Mouse (Mus musculus) myocyte (in vitro differentiated cells): Measurements from ENCODE around the gene Sept10. TPM values are rescaled to one million over a fixed set of nuclear protein-coding genes. Genes with fewer than 3 reads are reported as not detected.

Experiments used
- H3K27me3 ChIP-seq: one replicate; pipeline ENCODE4 v1.6.1; 2011; ENCODE audit not compliant: control insufficient read depth, insufficient read depth, insufficient read length
- H3K36me3 ChIP-seq: one replicate; pipeline ENCODE4 v1.6.1; 2011; ENCODE audit not compliant: control insufficient read depth, insufficient read depth
- H3K4me2 ChIP-seq: one replicate; pipeline ENCODE4 v1.6.1; 2011; ENCODE audit warnings: low read depth, control low read depth
- H3K4me3 ChIP-seq: one replicate; pipeline ENCODE4 v1.5.1; 2011; ENCODE audit warnings: mild to moderate bottlenecking, control low read depth, moderate library complexity
- H3K79me2 ChIP-seq: one replicate; pipeline ENCODE4 v1.6.1; 2011; ENCODE audit not compliant: control insufficient read depth, insufficient read depth
- H3ac ChIP-seq: one replicate; pipeline ENCODE4 v1.6.1; 2011; ENCODE audit not compliant: control insufficient read depth, insufficient read length
- CEBPB ChIP-seq: IDR thresholded peaks from 2 replicates; pipeline ENCODE4 v1.6.1; 2011; ENCODE audit warnings: mild to moderate bottlenecking, moderate library complexity; ENCODE audit not compliant: poor library complexity, insufficient read depth, severe bottlenecking
- E2F4 ChIP-seq: IDR thresholded peaks from one replicate; pipeline ENCODE4 v1.6.1; 2011; ENCODE audit warnings: mild to moderate bottlenecking, control low read depth, moderate library complexity; ENCODE audit not compliant: insufficient read depth
- MAX ChIP-seq: IDR thresholded peaks from one replicate; pipeline ENCODE4 v1.6.1; 2011; ENCODE audit warnings: low read depth, mild to moderate bottlenecking, control low read depth
- MYOD1 ChIP-seq, 3 experiments: IDR thresholded peaks; one replicate each; pipeline ENCODE4 v1.6.1; 2011; ENCODE audit warnings: control low read depth in 2 of 3, low read depth in 2 of 3, mild to moderate bottlenecking in 2 of 3, moderate library complexity in 1 of 3; ENCODE audit not compliant: insufficient read length in 2 of 3, control insufficient read depth in 1 of 3
- MYOG ChIP-seq, 3 experiments: IDR thresholded peaks; one replicate each; pipeline ENCODE4 v1.6.1; 2011; ENCODE audit warnings: control low read depth in 2 of 3, low read depth in 2 of 3, mild to moderate bottlenecking in 2 of 3; ENCODE audit not compliant: insufficient read length in 2 of 3, control insufficient read depth in 1 of 3, insufficient read depth in 1 of 3
- POLR2A ChIP-seq: IDR thresholded peaks from one replicate; pipeline ENCODE4 v1.6.1; 2011; ENCODE audit warnings: low read depth, mild to moderate bottlenecking, control low read depth, moderate library complexity; ENCODE audit not compliant: insufficient read length
- POLR2AphosphoS2 ChIP-seq: IDR thresholded peaks from one replicate; pipeline ENCODE4 v1.6.1; 2011; ENCODE audit warnings: low read depth, control low read depth; ENCODE audit not compliant: insufficient read length
- REST ChIP-seq: IDR thresholded peaks from one replicate; pipeline ENCODE4 v1.6.1; 2011; ENCODE audit warnings: mild to moderate bottlenecking, control low read depth, moderate library complexity; ENCODE audit not compliant: insufficient read depth, insufficient read length
- SRF ChIP-seq: IDR thresholded peaks from one replicate; pipeline ENCODE4 v1.6.1; 2011; ENCODE audit warnings: low read depth; ENCODE audit not compliant: control insufficient read depth, insufficient read length
- TCF12 ChIP-seq: IDR thresholded peaks from one replicate; pipeline ENCODE4 v1.6.1; 2011; ENCODE audit warnings: mild to moderate bottlenecking, control low read depth; ENCODE audit not compliant: poor library complexity, insufficient read depth, severe bottlenecking
- TCF3 ChIP-seq: IDR thresholded peaks from one replicate; pipeline ENCODE4 v1.6.1; 2011; ENCODE audit warnings: low read depth, control low read depth; ENCODE audit not compliant: insufficient read length
- USF1 ChIP-seq: IDR thresholded peaks from one replicate; pipeline ENCODE4 v1.6.1; 2011; ENCODE audit warnings: low read depth, mild to moderate bottlenecking, control low read depth, moderate library complexity
- polyA plus RNA-seq: library from polyadenylated mRNA; unstranded; fragments of >200 nt; fragmentation: generic; extraction: Trizol; gene quantifications from one replicate; pipeline ENCODE4 v1.2.1, GENCODE M21; 2012; ENCODE audit warnings: missing spikeins

Sept10 gene
- polyA plus RNA-seq, 1 experiment = 16.9 TPM

DNA sequence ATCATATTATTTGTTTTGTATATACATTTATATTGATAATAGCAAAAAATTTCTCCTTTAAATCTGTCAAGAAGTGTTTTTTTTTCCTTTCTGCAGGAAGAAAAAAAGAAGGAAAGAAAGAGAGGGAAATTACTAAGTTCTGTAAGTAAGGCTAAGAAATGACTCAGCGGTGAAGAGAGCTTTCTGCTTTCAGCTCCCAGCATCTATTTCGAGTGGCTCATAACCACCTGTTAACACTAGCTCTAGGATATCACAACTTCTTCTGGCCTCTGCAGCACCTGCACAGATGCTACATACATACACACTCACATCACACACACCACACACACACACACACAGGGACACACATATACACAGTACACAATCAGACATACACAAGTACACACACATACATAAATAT, 34.9 kb upstream of the Sept10 start:
- no peaks in the 10 kb centered on the region for H3K36me3 ChIP-seq
- no peaks in the 10 kb centered on the region for H3K27me3 ChIP-seq
- TF ChIP-seq MYOG (IDR thresholded peaks at IDR 0.05; ENCODE audit: control insufficient read depth in 1 of 3, insufficient read depth in 1 of 3, insufficient read length in 2 of 3, low read depth in 2 of 3) (no peak), MYOD1 (IDR thresholded peaks at IDR 0.05; ENCODE audit: control insufficient read depth in 1 of 3, insufficient read length in 2 of 3, low read depth in 2 of 3) (no peak), MAX (no peak), E2F4 (no peak), TCF3 (no peak), CEBPB (no peak), USF1 (no peak), POLR2AphosphoS2 (no peak), REST (no peak), TCF12 (no peak), SRF (no peak), POLR2A (no peak)
- no peak overlapping the region for H3K4me3 ChIP-seq
- no peak overlapping the region for H3ac ChIP-seq
- H3K79me2 ChIP-seq = no peaks in the 10 kb centered on the region
- H3K4me2 ChIP-seq = no peak overlapping the region

DNA sequence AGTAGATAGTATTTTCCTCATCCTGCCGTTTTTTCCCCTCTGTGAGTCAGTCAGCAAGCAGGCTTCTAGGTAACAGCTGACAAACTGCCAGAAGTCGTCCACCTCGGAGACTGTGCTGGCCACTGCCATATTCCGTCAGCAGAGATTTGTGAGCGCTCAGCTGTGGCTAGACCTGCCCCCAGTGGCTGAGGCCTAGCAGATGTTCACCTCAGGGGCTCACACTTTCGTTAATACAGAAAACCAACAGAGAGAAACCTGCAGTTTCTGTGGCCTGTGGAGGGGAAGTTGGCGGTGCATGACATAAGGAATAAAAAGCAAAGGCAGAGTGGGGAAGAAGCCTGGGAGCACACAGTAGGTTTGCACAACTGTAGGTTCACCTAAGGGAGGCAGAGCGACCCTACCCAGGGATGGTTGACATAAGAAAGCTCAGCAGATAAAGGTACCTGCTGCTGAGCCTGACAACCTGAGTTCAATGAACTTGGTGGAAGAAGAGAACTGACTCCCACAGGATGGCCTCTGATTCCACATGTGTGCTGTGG, 32.0 kb upstream of the Sept10 start:
- H3ac ChIP-seq = no peak overlapping the region
- no peak overlapping the region for H3K4me3 ChIP-seq
- no peak for TF ChIP-seq TCF3
- TF ChIP-seq REST = no peak
- TF ChIP-seq POLR2A = no peak
- TF ChIP-seq POLR2AphosphoS2 = no peak
- TF ChIP-seq SRF = no peak
- TF ChIP-seq MAX = no peak
- no peak for TF ChIP-seq MYOD1 (IDR thresholded peaks at IDR 0.05; ENCODE audit: control insufficient read depth in 1 of 3, insufficient read length in 2 of 3, low read depth in 2 of 3)
- TF ChIP-seq CEBPB = no peak
- no peak for TF ChIP-seq MYOG (IDR thresholded peaks at IDR 0.05; ENCODE audit: control insufficient read depth in 1 of 3, insufficient read depth in 1 of 3, insufficient read length in 2 of 3, low read depth in 2 of 3)
- no peak overlapping the region for H3K4me2 ChIP-seq
- H3K36me3 ChIP-seq = no peaks in the 10 kb centered on the region
- no peaks in the 10 kb centered on the region for H3K79me2 ChIP-seq
- no peaks in the 10 kb centered on the region for H3K27me3 ChIP-seq

GRCm38 (mm10) chr10:59252396-59252795, 30.7 kb upstream of the Sept10 start:
- H3ac ChIP-seq = no peak overlapping the region
- no peaks in the 10 kb centered on the region for H3K79me2 ChIP-seq
- no peaks in the 10 kb centered on the region for H3K36me3 ChIP-seq
- no peaks in the 10 kb centered on the region for H3K27me3 ChIP-seq
- TF ChIP-seq MYOG (IDR thresholded peaks at IDR 0.05; ENCODE audit: control insufficient read depth in 1 of 3, insufficient read depth in 1 of 3, insufficient read length in 2 of 3, low read depth in 2 of 3) (no peak), MAX (no peak), CEBPB (no peak), POLR2AphosphoS2 (no peak), MYOD1 (IDR thresholded peaks at IDR 0.05; ENCODE audit: control insufficient read depth in 1 of 3, insufficient read length in 2 of 3, low read depth in 2 of 3) (no peak), USF1 (no peak), TCF3 (no peak), E2F4 (no peak), SRF (no peak), REST (no peak), POLR2A (no peak), TCF12 (no peak)
- no peak overlapping the region for H3K4me3 ChIP-seq
- peak overlapping the region; percentile 4 for H3K4me2 ChIP-seq

GRCm38 (mm10) chr10:59251980-59252379, 30.3 kb upstream of the Sept10 start:
- Histone ChIP-seq H3K79me2 (no peaks in the 10 kb centered on the region), H3K4me3 (no peak overlapping the region), H3K36me3 (no peaks in the 10 kb centered on the region), H3K4me2 (no peak overlapping the region), H3ac (no peak overlapping the region), H3K27me3 (no peaks in the 10 kb centered on the region)
- no peak for TF ChIP-seq CEBPB
- TF ChIP-seq POLR2AphosphoS2 = no peak
- TF ChIP-seq USF1 = no peak
- TF ChIP-seq MYOG (IDR thresholded peaks at IDR 0.05; ENCODE audit: control insufficient read depth in 1 of 3, insufficient read depth in 1 of 3, insufficient read length in 2 of 3, low read depth in 2 of 3) = no peak
- no peak for TF ChIP-seq TCF12
- TF ChIP-seq E2F4 = no peak
- TF ChIP-seq MYOD1 (IDR thresholded peaks at IDR 0.05; ENCODE audit: control insufficient read depth in 1 of 3, insufficient read length in 2 of 3, low read depth in 2 of 3) = no peak
- no peak for TF ChIP-seq SRF
- no peak for TF ChIP-seq POLR2A
- no peak for TF ChIP-seq MAX
- TF ChIP-seq REST = no peak
- TF ChIP-seq TCF3 = no peak

DNA sequence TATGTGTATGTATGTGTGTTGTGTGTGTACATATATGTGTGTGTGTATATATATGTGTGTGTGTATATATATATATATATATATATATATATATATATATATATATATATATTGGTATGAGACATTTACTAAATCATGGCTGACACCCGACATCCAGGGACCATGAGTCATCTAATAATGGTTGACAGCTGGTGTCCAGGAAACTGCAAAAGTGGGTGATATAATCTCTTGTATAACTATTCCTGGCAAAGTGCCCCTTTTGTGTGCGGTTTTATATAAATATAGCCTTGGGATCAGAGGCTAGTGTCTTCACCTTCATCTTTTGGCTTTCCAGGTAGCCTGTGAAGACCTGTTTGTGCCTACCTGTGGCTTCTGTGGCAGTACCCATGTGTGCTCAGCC, 29.0 kb upstream of the Sept10 start:
- no peaks in the 10 kb centered on the region for H3K79me2 ChIP-seq
- no peak for TF ChIP-seq E2F4
- TF ChIP-seq TCF3 = no peak
- no peak for TF ChIP-seq MYOG (IDR thresholded peaks at IDR 0.05; ENCODE audit: control insufficient read depth in 1 of 3, insufficient read depth in 1 of 3, insufficient read length in 2 of 3, low read depth in 2 of 3)
- TF ChIP-seq SRF = no peak
- no peak for TF ChIP-seq MYOD1 (IDR thresholded peaks at IDR 0.05; ENCODE audit: control insufficient read depth in 1 of 3, insufficient read length in 2 of 3, low read depth in 2 of 3)
- H3K4me3 ChIP-seq = no peak overlapping the region
- no peak overlapping the region for H3K4me2 ChIP-seq
- H3K27me3 ChIP-seq = no peaks in the 10 kb centered on the region
- H3ac ChIP-seq = no peak overlapping the region
- no peaks in the 10 kb centered on the region for H3K36me3 ChIP-seq
